Mouse (Mus musculus) left cerebral cortex, adult 11 months (tissue): Measurements from ENCODE around the gene St3gal6.

Experiments used
- DNase-seq: peaks from one replicate; pipeline ENCODE4 v3.0.0; 2022; ENCODE audit warnings: low spot score

St3gal6 gene

DNA sequence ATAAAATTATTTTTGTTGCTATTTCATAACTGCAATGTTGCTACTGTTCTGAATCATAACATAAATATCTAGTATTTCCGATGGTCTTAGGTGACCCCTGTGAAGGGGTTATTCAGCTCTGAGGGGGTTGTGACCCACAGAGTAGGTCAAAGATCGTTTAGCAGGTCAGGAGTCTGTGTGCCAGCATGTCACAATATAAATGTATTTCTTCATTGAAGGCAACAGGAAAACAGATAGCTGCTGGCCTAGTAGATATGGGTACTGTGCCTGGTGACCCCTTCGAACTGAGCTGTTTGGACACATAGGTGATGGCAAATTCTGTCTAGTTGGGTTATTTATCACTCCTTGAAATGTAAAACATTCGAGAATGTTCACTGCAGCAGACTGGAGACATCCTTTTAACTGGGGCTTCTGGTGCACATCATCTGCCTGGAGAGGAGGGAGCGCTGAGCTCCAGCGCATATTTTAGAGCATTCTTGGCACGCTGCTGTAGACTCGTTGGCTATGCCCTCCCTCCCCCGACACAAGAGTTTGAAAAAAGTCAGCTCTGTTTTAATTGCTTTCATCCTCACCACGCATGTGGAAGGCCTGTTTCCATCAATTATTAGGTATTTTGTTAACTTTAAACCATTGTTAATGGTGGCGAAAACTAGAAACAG is 102.2 kb downstream of the St3gal6 start:
- peak; percentile 30 for DNase-seq
